8 mouse cellular contexts compared by ENCODE assay signal in genomic region chr7:118740532-118741338, GRCm38 (mm10). TPM values are rescaled to one million over a fixed set of nuclear protein-coding genes. Genes with fewer than 3 reads are reported as not detected.
DNase-seq lines count a peak whose midpoint lies in the region; ATAC-seq and TF ChIP-seq lines count a peak whose summit lies in the region.

No protein-coding gene starts in this region.

- intact Hi-C loops in heart, adult 2 months (cut with DNase I), result loop anchor here (1.0 to 2.0 kb wide), 2 partner anchors 28 to 256 kb away; partner anchors contain the start of gene Ccp110

- TF ChIP-seq POLR2A in heart, adult 2 months (IDR thresholded peaks at IDR 0.05; ENCODE audit: insufficient read depth, low read depth, low read length), result peak; percentile 82

- no peak for TF ChIP-seq CTCF in heart, adult 2 months (IDR thresholded peaks at IDR 0.05)

- TF ChIP-seq EP300 in heart, adult 2 months (IDR thresholded peaks at IDR 0.05; ENCODE audit: insufficient read depth, low read depth, low read length), result no peak

- H3K36me3 ChIP-seq in embryonic facial prominence, embryonic 14.5 days (ENCODE audit: control insufficient read depth, insufficient read depth, low read length), result peaks cover 8% of the 10 kb centered on the region; the same call in 1 of the 2 replicates
- H3K36me3 ChIP-seq in heart, adult 2 months (ENCODE audit: control insufficient read depth, insufficient read depth, low read length), result no peaks in the 10 kb centered on the region
- H3K36me3 ChIP-seq in limb, embryonic 13.5 days, result peaks cover 23% of the 10 kb centered on the region
- H3K36me3 ChIP-seq in midbrain, embryonic 16.5 days (ENCODE audit: control insufficient read depth, insufficient read depth, low read length), result peaks cover 4% of the 10 kb centered on the region; the same call in 1 of the 2 replicates

- peak overlapping the region; percentile 78 for H3K4me3 ChIP-seq in embryonic facial prominence, embryonic 14.5 days (ENCODE audit: low read depth, low read length)
- peak overlapping the region; percentile 68 for H3K4me3 ChIP-seq in heart, adult 2 months
- H3K4me3 ChIP-seq in limb, embryonic 13.5 days, result peak overlapping the region; percentile 74
- H3K4me3 ChIP-seq in midbrain, embryonic 16.5 days (ENCODE audit: low read depth, low read length), result peak overlapping the region; percentile 63

- peak overlapping the region; percentile 77 for H3K27ac ChIP-seq in embryonic facial prominence, embryonic 14.5 days (replicated peaks; ENCODE audit: low read depth, low read length)
- peak overlapping the region; percentile 84 for H3K27ac ChIP-seq in heart, adult 2 months
- peak overlapping the region; percentile 29; the same call in 1 of the 2 replicates for H3K27ac ChIP-seq in limb, embryonic 13.5 days
- H3K27ac ChIP-seq in midbrain, embryonic 16.5 days (ENCODE audit: low read length), result peak overlapping the region; percentile 89

- peak overlapping the region; percentile 88 for H3K4me2 ChIP-seq in embryonic facial prominence, embryonic 14.5 days (ENCODE audit: low read depth, low read length)
- H3K4me2 ChIP-seq in limb, embryonic 13.5 days (replicated peaks), result peak overlapping the region; percentile 84
- peak overlapping the region; percentile 76 for H3K4me2 ChIP-seq in midbrain, embryonic 16.5 days (ENCODE audit: low read length)

- WGBS in embryonic facial prominence, embryonic 14.5 days, result 2% methylated on average over 41 of the region's 41 CpGs
- 2% methylated on average over 41 of the region's 41 CpGs for WGBS in heart, adult 2 months
- 4% methylated on average over 41 of the region's 41 CpGs for WGBS in limb, embryonic 13.5 days
- 3% methylated on average over 41 of the region's 41 CpGs for WGBS in midbrain, embryonic 16.5 days

- no peaks in the 10 kb centered on the region for H3K9me3 ChIP-seq in embryonic facial prominence, embryonic 14.5 days (ENCODE audit: control insufficient read depth, low read length)
- H3K9me3 ChIP-seq in limb, embryonic 13.5 days, result no peaks in the 10 kb centered on the region
- no peaks in the 10 kb centered on the region for H3K9me3 ChIP-seq in midbrain, embryonic 16.5 days (replicated peaks; ENCODE audit: control insufficient read depth, low read length, poor library complexity, severe bottlenecking)

- H3K27me3 ChIP-seq in embryonic facial prominence, embryonic 14.5 days (replicated peaks; ENCODE audit: control insufficient read depth, insufficient read depth, low read length), result no peaks in the 10 kb centered on the region
- H3K27me3 ChIP-seq in heart, adult 2 months (ENCODE audit: control insufficient read depth, insufficient read depth, low read length), result no peaks in the 10 kb centered on the region
- 0 out of 2 replicates have a peak, but pooled peaks cover 3% of the 10 kb centered on the region for H3K27me3 ChIP-seq in limb, embryonic 13.5 days
- no peaks in the 10 kb centered on the region for H3K27me3 ChIP-seq in midbrain, embryonic 16.5 days (ENCODE audit: control insufficient read depth, insufficient read depth, low read depth, low read length)

- H3K9ac ChIP-seq in embryonic facial prominence, embryonic 14.5 days (ENCODE audit: low read depth, low read length), result peak overlapping the region; percentile 74
- peak overlapping the region; percentile 68 for H3K9ac ChIP-seq in heart, adult 2 months (ENCODE audit: low read depth, low read length)
- peak overlapping the region; percentile 71 for H3K9ac ChIP-seq in limb, embryonic 13.5 days
- H3K9ac ChIP-seq in midbrain, embryonic 16.5 days (ENCODE audit: low read depth, low read length), result peak overlapping the region; percentile 72

- peak; percentile 97 for DNase-seq in 3T3-L1 (ENCODE audit: low read depth, low spot score)
- peak; percentile 85 to 93 for DNase-seq in adrenal gland, postnatal 4 days (ENCODE audit: low spot score in 2 of 2)
- peak; percentile 99 for DNase-seq in embryonic facial prominence, embryonic 14.5 days (ENCODE audit: low spot score)
- DNase-seq in heart, adult 2 months, result peak; percentile 95 to 96
- DNase-seq in kidney, adult 8-10 months, result peak; percentile 95 to 97
- DNase-seq in spleen, postnatal 10 days (ENCODE audit: low spot score in 2 of 2), result peak; percentile 83 to 96

- ATAC-seq in embryonic facial prominence, embryonic 14.5 days (ENCODE audit: low read depth), result peak; percentile 98
- peak; percentile 96 for ATAC-seq in limb, embryonic 13.5 days (ENCODE audit: low FRiP score, low read depth)
- peak; percentile 96 for ATAC-seq in midbrain, embryonic 16.5 days

- H3K4me1 ChIP-seq in embryonic facial prominence, embryonic 14.5 days (ENCODE audit: control insufficient read depth, insufficient read depth, low read length), result peaks cover 8% of the 10 kb centered on the region
- H3K4me1 ChIP-seq in heart, adult 2 months (ENCODE audit: control insufficient read depth, insufficient read depth, low read length), result peaks cover 6% of the 10 kb centered on the region
- H3K4me1 ChIP-seq in limb, embryonic 13.5 days, result peaks cover 9% of the 10 kb centered on the region
- H3K4me1 ChIP-seq in midbrain, embryonic 16.5 days (ENCODE audit: control insufficient read depth, insufficient read depth, low read length), result peaks cover 13% of the 10 kb centered on the region

- H3K79me2 ChIP-seq in heart, adult 2 months (replicated peaks; ENCODE audit: control insufficient read depth, insufficient read depth, low read length), result no peaks in the 10 kb centered on the region

RNA-seq across cellular contexts. Expression of gene Vps35l, which starts 0.7 kb away (rescaled TPM):
- total RNA-seq in adrenal gland, postnatal 4 days (2021), result 10 to 100 TPM; 71.2 to 75.3 TPM
- polyA plus RNA-seq in embryonic facial prominence, embryonic 14.5 days (2014; fragmentation: Nextera tagmentation; extraction: Ambion mirVana), result 62.7 and 73.8 TPM in 2 replicates
- total RNA-seq in heart, adult 2 months (2021), result 10 to 100 TPM; 21.0 to 21.7 TPM
- 26.5 and 30.2 TPM in 2 replicates for polyA plus RNA-seq in heart, adult 2 months (2012; rRNA removed)
- 66.7 and 67.5 TPM in 2 replicates for polyA plus RNA-seq in limb, embryonic 13.5 days (2015; fragmentation: Nextera tagmentation; extraction: Ambion mirVana)
- 102 and 113 TPM in 2 replicates for polyA plus RNA-seq in midbrain, embryonic 16.5 days (2015; fragmentation: Nextera tagmentation; extraction: Ambion mirVana)

RNA-seq across cellular contexts. Expression of gene Ccp110, which starts 28.4 kb away (rescaled TPM):
- total RNA-seq in adrenal gland, postnatal 4 days (2021), result 10 to 100 TPM; 13.5 to 15.3 TPM
- 11.1 and 12.0 TPM in 2 replicates for polyA plus RNA-seq in embryonic facial prominence, embryonic 14.5 days (2014; fragmentation: Nextera tagmentation; extraction: Ambion mirVana)
- total RNA-seq in heart, adult 2 months (2021), result 1 to 10 TPM; 1.5 to 1.6 TPM
- 1.4 and 2.0 TPM in 2 replicates for polyA plus RNA-seq in heart, adult 2 months (2012; rRNA removed)
- 21.4 and 23.6 TPM in 2 replicates for polyA plus RNA-seq in limb, embryonic 13.5 days (2015; fragmentation: Nextera tagmentation; extraction: Ambion mirVana)
- polyA plus RNA-seq in midbrain, embryonic 16.5 days (2015; fragmentation: Nextera tagmentation; extraction: Ambion mirVana), result 33.1 and 40.4 TPM in 2 replicates

RNA-seq across cellular contexts. Expression of gene Gde1, which starts 35.2 kb away (rescaled TPM):
- 10 to 100 TPM; 72.9 to 80.0 TPM for total RNA-seq in adrenal gland, postnatal 4 days (2021)
- polyA plus RNA-seq in embryonic facial prominence, embryonic 14.5 days (2014; fragmentation: Nextera tagmentation; extraction: Ambion mirVana), result 94.5 and 97.2 TPM in 2 replicates
- 10 to 100 TPM; 30.2 to 34.5 TPM for total RNA-seq in heart, adult 2 months (2021)
- 54.9 and 62.8 TPM in 2 replicates for polyA plus RNA-seq in heart, adult 2 months (2012; rRNA removed)
- polyA plus RNA-seq in limb, embryonic 13.5 days (2015; fragmentation: Nextera tagmentation; extraction: Ambion mirVana), result 78.1 and 80.4 TPM in 2 replicates
- 192 and 206 TPM in 2 replicates for polyA plus RNA-seq in midbrain, embryonic 16.5 days (2015; fragmentation: Nextera tagmentation; extraction: Ambion mirVana)

Comparison
In these comparisons a context has a peak if more than half of its experiments do, and no peak if none do; other contexts are left out.
1. Peak in every context shown above with its lines: DNase-seq, ATAC-seq, H3K4me3 ChIP-seq and H3K27ac ChIP-seq.
2. H3K27ac ChIP-seq: peak in every context shown above with its lines; median percentile 89 in midbrain, embryonic 16.5 days; 84 in heart, adult 2 months; 77 in embryonic facial prominence, embryonic 14.5 days; 29 in limb, embryonic 13.5 days.